Mouse (Mus musculus): ENCODE measurements around the gene Elmod1. TPM values are rescaled to one million over a fixed set of nuclear protein-coding genes. Genes with fewer than 3 reads are reported as not detected.

Gene Elmod1
- polyA plus RNA-seq, 1 experiment from 2014 or later, result 0.18 TPM

- Histone ChIP-seq H3K4me2 (ENCODE audit: low read depth, low read length) (no peak overlapping the region), H3K4me3 (ENCODE audit: low read length) (no peak overlapping the region), H3K27me3 (ENCODE audit: control insufficient read depth, insufficient read depth, low read length) (no peaks in the 10 kb centered on the region), H3K4me1 (ENCODE audit: control insufficient read depth, insufficient read depth, low read length) (no peaks in the 10 kb centered on the region), H3K36me3 (ENCODE audit: control insufficient read depth, insufficient read depth) (no peaks in the 10 kb centered on the region), H3K9me3 (replicated peaks; ENCODE audit: control insufficient read depth, low read length) (no peaks in the 10 kb centered on the region; the same call in 1 of the 2 replicates), H3K9ac (ENCODE audit: low read length) (no peak overlapping the region), H3K27ac (ENCODE audit: low read length) (no peak overlapping the region)
- no peak for ATAC-seq (replicated peaks; ENCODE audit: extremely low read depth, insufficient read depth, low FRiP score)
- 66% methylated on average over 7 of the region's 7 CpGs for WGBS
Measured at GRCm38 (mm10) chr9:53895827-53896226, 79.3 kb downstream of the Elmod1 start.

GRCm38 (mm10) chr9:53890075-53890474 is 85.0 kb downstream of the Elmod1 start:
- no peak overlapping the region for H3K4me3 ChIP-seq (ENCODE audit: low read length)
- no peaks in the 10 kb centered on the region for H3K36me3 ChIP-seq (ENCODE audit: control insufficient read depth, insufficient read depth)
- H3K9me3 ChIP-seq (replicated peaks; ENCODE audit: control insufficient read depth, low read length), result no peaks in the 10 kb centered on the region; the same call in 1 of the 2 replicates
- H3K9ac ChIP-seq (ENCODE audit: low read length), result no peak overlapping the region
- no peaks in the 10 kb centered on the region for H3K27me3 ChIP-seq (ENCODE audit: control insufficient read depth, insufficient read depth, low read length)
- no peak for ATAC-seq (replicated peaks; ENCODE audit: extremely low read depth, insufficient read depth, low FRiP score)
- H3K27ac ChIP-seq (ENCODE audit: low read length), result no peak overlapping the region
- 4% methylated on average over 1 of the region's 1 CpGs for WGBS
- no peaks in the 10 kb centered on the region for H3K4me1 ChIP-seq (ENCODE audit: control insufficient read depth, insufficient read depth, low read length)
- no peak overlapping the region for H3K4me2 ChIP-seq (ENCODE audit: low read depth, low read length)

GRCm38 (mm10) chr9:53883588-53884280 is 91.4 kb downstream of the Elmod1 start:
- Histone ChIP-seq H3K4me1 (ENCODE audit: control insufficient read depth, insufficient read depth, low read length) (no peaks in the 10 kb centered on the region), H3K9me3 (replicated peaks; ENCODE audit: control insufficient read depth, low read length) (no peaks in the 10 kb centered on the region), H3K9ac (ENCODE audit: low read length) (no peak overlapping the region), H3K4me2 (ENCODE audit: low read depth, low read length) (no peak overlapping the region), H3K36me3 (ENCODE audit: control insufficient read depth, insufficient read depth) (no peaks in the 10 kb centered on the region), H3K27me3 (ENCODE audit: control insufficient read depth, insufficient read depth, low read length) (no peaks in the 10 kb centered on the region), H3K27ac (ENCODE audit: low read length) (no peak overlapping the region), H3K4me3 (ENCODE audit: low read length) (no peak overlapping the region)
- no peak for ATAC-seq (replicated peaks; ENCODE audit: extremely low read depth, insufficient read depth, low FRiP score)
- WGBS, result 91% methylated on average over 23 of the region's 23 CpGs

GRCm38 (mm10) chr9:53877423-53877822 is 97.7 kb downstream of the Elmod1 start:
- no peak overlapping the region for H3K4me2 ChIP-seq (ENCODE audit: low read depth, low read length)

GRCm38 (mm10) chr9:53873239-53873638 is 101.9 kb downstream of the Elmod1 start:
- ATAC-seq (replicated peaks; ENCODE audit: extremely low read depth, insufficient read depth, low FRiP score), result no peak
- 83% methylated on average over 8 of the region's 8 CpGs for WGBS
- Histone ChIP-seq H3K27ac (ENCODE audit: low read length) (no peak overlapping the region), H3K9me3 (replicated peaks; ENCODE audit: control insufficient read depth, low read length) (no peaks in the 10 kb centered on the region), H3K9ac (ENCODE audit: low read length) (no peak overlapping the region), H3K4me3 (ENCODE audit: low read length) (no peak overlapping the region), H3K27me3 (ENCODE audit: control insufficient read depth, insufficient read depth, low read length) (no peaks in the 10 kb centered on the region), H3K4me1 (ENCODE audit: control insufficient read depth, insufficient read depth, low read length) (no peaks in the 10 kb centered on the region), H3K4me2 (ENCODE audit: low read depth, low read length) (no peak overlapping the region), H3K36me3 (ENCODE audit: control insufficient read depth, insufficient read depth) (no peaks in the 10 kb centered on the region)

More at GRCm38 (mm10) chr9:53877423-53877822, 97.7 kb downstream of the Elmod1 start:
- Histone ChIP-seq H3K4me1 (ENCODE audit: control insufficient read depth, insufficient read depth, low read length) (no peaks in the 10 kb centered on the region), H3K27ac (ENCODE audit: low read length) (no peak overlapping the region), H3K27me3 (ENCODE audit: control insufficient read depth, insufficient read depth, low read length) (no peaks in the 10 kb centered on the region), H3K36me3 (ENCODE audit: control insufficient read depth, insufficient read depth) (no peaks in the 10 kb centered on the region), H3K4me3 (ENCODE audit: low read length) (no peak overlapping the region), H3K9me3 (replicated peaks; ENCODE audit: control insufficient read depth, low read length) (no peaks in the 10 kb centered on the region), H3K9ac (ENCODE audit: low read length) (no peak overlapping the region)
- ATAC-seq (replicated peaks; ENCODE audit: extremely low read depth, insufficient read depth, low FRiP score), result no peak
- WGBS, result 53% methylated on average over 2 of the region's 2 CpGs

Other genes with a start within 250 kb of the Elmod1 start
- gene Slc35f2, start 203.8 kb downstream of the Elmod1 start, polyA plus RNA-seq (2015; fragmentation: Nextera tagmentation; extraction: Ambion mirVana), result 0.76 and 1.6 TPM in 2 replicates
- gene Sln, start 125.1 kb downstream of the Elmod1 start, polyA plus RNA-seq (2015; fragmentation: Nextera tagmentation; extraction: Ambion mirVana), result 167 and 269 TPM in 2 replicates
- 0.42 and 0.45 TPM in 2 replicates for gene Tnfaip8l3, start 93.1 kb upstream of the Elmod1 start, polyA plus RNA-seq (2015; fragmentation: Nextera tagmentation; extraction: Ambion mirVana)

Measured in heart, embryonic 16.5 days (tissue).